Mouse (Mus musculus): ENCODE data around the gene Doc2a.
"Not testable (repeated sequence)": the region's sequence is repeated elsewhere in the genome, so short reads cannot be mapped to it uniquely, and the experiment has no call there.

Doc2a gene

GRCm38 (mm10) chr7:126869780-126870519 lies 22.7 kb downstream of the Doc2a start:
- in situ Hi-C loops (cut with MboI) = no loop called here

- in situ Hi-C loops (cut with MboI) = no loop called here
Observed at GRCm38 (mm10) chr7:126870520-126870891, 23.3 kb downstream of the Doc2a start.

GRCm38 (mm10) chr7:126877239-126877638 lies 30.0 kb downstream of the Doc2a start:
- in situ Hi-C loops (cut with MboI) = no loop called here

- in situ Hi-C loops (cut with MboI) = no loop called here
Observed at GRCm38 (mm10) chr7:126881040-126881439, 33.8 kb downstream of the Doc2a start.

- in situ Hi-C loops (cut with MboI) = no loop called here
Observed at GRCm38 (mm10) chr7:126883731-126884181, 36.5 kb downstream of the Doc2a start.

GRCm38 (mm10) chr7:126884286-126885164 lies 37.3 kb downstream of the Doc2a start, which contains the start of gene Taok2:
Gene Taok2, minus strand, starts transcription at chr7:126884703.
- in situ Hi-C loops (cut with MboI) = no loop called here

- in situ Hi-C loops (cut with MboI) = no loop called here
Observed at GRCm38 (mm10) chr7:126887281-126887680, 40.1 kb downstream of the Doc2a start.

- in situ Hi-C loops (cut with MboI) = no loop called here
Observed at GRCm38 (mm10) chr7:126888852-126889251, 41.6 kb downstream of the Doc2a start.

- in situ Hi-C loops (cut with MboI) = no loop called here
Observed at GRCm38 (mm10) chr7:126896912-126897311, 49.7 kb downstream of the Doc2a start.

- in situ Hi-C loops (cut with MboI) = no loop called here
Observed at GRCm38 (mm10) chr7:126897390-126898101, 50.3 kb downstream of the Doc2a start.

GRCm38 (mm10) chr7:126898102-126898990 lies 51.1 kb downstream of the Doc2a start:
- in situ Hi-C loops (cut with MboI) = no loop called here

- in situ Hi-C loops (cut with MboI) = not testable (repeated sequence)
Observed at GRCm38 (mm10) chr7:126899781-126900180, 52.6 kb downstream of the Doc2a start.
